Mouse (Mus musculus): ENCODE measurements around the gene Csrnp3.
"Not testable (repeated sequence)": the region's sequence is repeated elsewhere in the genome, so short reads cannot be mapped to it uniquely, and the experiment has no call there.

DNA sequence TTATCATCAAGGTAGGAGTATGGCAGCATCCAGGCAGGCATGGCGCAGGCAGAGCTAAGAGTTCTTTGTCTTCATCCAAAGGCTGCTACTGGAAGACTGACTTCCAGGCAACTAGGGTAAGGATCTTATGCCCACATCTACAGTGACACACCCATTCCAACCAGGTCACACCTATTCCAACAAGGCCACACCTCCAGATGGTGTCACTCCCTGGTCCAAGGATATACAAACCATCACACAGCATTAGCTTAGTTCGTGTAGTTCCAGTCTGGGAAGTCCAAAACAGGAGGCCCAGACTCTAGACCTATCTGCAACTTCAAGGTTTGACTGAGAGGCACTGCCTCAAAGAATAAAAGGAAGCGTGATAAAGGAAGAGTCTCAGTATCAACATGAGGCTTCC lies 4.7 kb downstream of the Csrnp3 start:
- TF ChIP-seq BHLHE40 (IDR thresholded peaks at IDR 0.05; ENCODE audit: borderline replicate concordance, low read depth, low read length); MAZ (IDR thresholded peaks at IDR 0.05; ENCODE audit: low read depth, low read length); ZMIZ1 (IDR thresholded peaks at IDR 0.05; ENCODE audit: low read depth, low read length); E2F4 (IDR thresholded peaks at IDR 0.05; ENCODE audit: borderline replicate concordance, low read depth, low read length); POLR2A (IDR thresholded peaks at IDR 0.05; ENCODE audit: control insufficient read depth in 1 of 2, insufficient read depth in 1 of 2, low read depth in 1 of 2, low read length in 2 of 2, poor library complexity in 1 of 2); CTCF (IDR thresholded peaks at IDR 0.05 in 2 of 3, conservative IDR thresholded peaks at IDR 0.05 in 1 of 3; ENCODE audit: control insufficient read depth in 1 of 3, insufficient read depth in 1 of 3, low read depth in 2 of 3, low read length in 3 of 3, poor library complexity in 1 of 3, severe bottlenecking in 1 of 3); RAD21 (IDR thresholded peaks at IDR 0.05; ENCODE audit: low read depth, low read length); SIN3A (IDR thresholded peaks at IDR 0.05; ENCODE audit: low read length); ETS1 (IDR thresholded peaks at IDR 0.05; ENCODE audit: low read depth, low read length); CHD2 (IDR thresholded peaks at IDR 0.05; ENCODE audit: low read length); USF1 (IDR thresholded peaks at IDR 0.05; ENCODE audit: low read depth, low read length); NELFE (IDR thresholded peaks at IDR 0.05; ENCODE audit: low read depth, low read length): not testable (repeated sequence)
